Mouse (Mus musculus): ENCODE measurements at regions not wholly inside any gene's neighbourhood (a gene's known extent, or its start where the extent isn't known, plus 50 kb on each side); places are given as distances from the start of the nearest gene placed in this dataset.
A peak's percentile ranks its signal among the peaks of the same experiment; 100 is the strongest.

- no peak overlapping the region for H3K4me3 ChIP-seq
- 77% methylated on average over 4 of the region's 4 CpGs for WGBS
- no peak for ATAC-seq (replicated peaks)
- peaks cover 9% of the 10 kb centered on the region for H3K4me1 ChIP-seq
- H3K27ac ChIP-seq = no peak overlapping the region
- H3K9ac ChIP-seq = no peak overlapping the region
- no peaks in the 10 kb centered on the region for H3K36me3 ChIP-seq (replicated peaks)
- H3K9me3 ChIP-seq = no peaks in the 10 kb centered on the region
- no peak overlapping the region for H3K4me2 ChIP-seq
- no peaks in the 10 kb centered on the region for H3K27me3 ChIP-seq (replicated peaks)
Measured at GRCm38 (mm10) chr9:50433525-50433924, 60.8 kb upstream of the Plet1 start.

- Histone ChIP-seq H3K27ac (no peak overlapping the region), H3K36me3 (replicated peaks) (no peaks in the 10 kb centered on the region), H3K9ac (no peak overlapping the region), H3K4me3 (no peak overlapping the region), H3K4me2 (no peak overlapping the region), H3K4me1 (peaks cover 9% of the 10 kb centered on the region), H3K9me3 (no peaks in the 10 kb centered on the region), H3K27me3 (replicated peaks) (no peaks in the 10 kb centered on the region)
- ATAC-seq (replicated peaks) = no peak
- WGBS = 63% methylated on average over 4 of the region's 4 CpGs
Measured at GRCm38 (mm10) chr9:50433978-50434377, 60.3 kb upstream of the Plet1 start.

- Histone ChIP-seq H3K27me3 (replicated peaks) (no peaks in the 10 kb centered on the region), H3K9me3 (no peaks in the 10 kb centered on the region), H3K9ac (peak overlapping the region; percentile 48; the same call in 1 of the 2 replicates), H3K4me1 (peaks cover 16% of the 10 kb centered on the region), H3K4me3 (peak overlapping the region; percentile 37), H3K36me3 (replicated peaks) (no peaks in the 10 kb centered on the region), H3K4me2 (peak overlapping the region; percentile 83), H3K27ac (no peak overlapping the region)
- ATAC-seq (replicated peaks) = peak; percentile 91
- 15% methylated on average over 17 of the region's 17 CpGs for WGBS
Measured at GRCm38 (mm10) chr9:50437830-50438722, 56.2 kb upstream of the Plet1 start.

- Histone ChIP-seq H3K36me3 (replicated peaks) (no peaks in the 10 kb centered on the region), H3K9ac (no peak overlapping the region), H3K27ac (no peak overlapping the region), H3K4me2 (no peak overlapping the region), H3K4me3 (no peak overlapping the region), H3K27me3 (replicated peaks) (no peaks in the 10 kb centered on the region), H3K4me1 (peaks cover 16% of the 10 kb centered on the region), H3K9me3 (no peaks in the 10 kb centered on the region)
- WGBS = 61% methylated on average over 7 of the region's 7 CpGs
- no peak for ATAC-seq (replicated peaks)
Measured at GRCm38 (mm10) chr9:50438738-50439137, 55.6 kb upstream of the Plet1 start.

- H3K27ac ChIP-seq = no peak overlapping the region
- no peak for ATAC-seq (replicated peaks)
- no peaks in the 10 kb centered on the region for H3K9me3 ChIP-seq
- no peak overlapping the region for H3K4me2 ChIP-seq
- peaks cover 16% of the 10 kb centered on the region for H3K4me1 ChIP-seq
- H3K27me3 ChIP-seq (replicated peaks) = no peaks in the 10 kb centered on the region
- H3K9ac ChIP-seq = no peak overlapping the region
- no peak overlapping the region for H3K4me3 ChIP-seq
- 77% methylated on average over 3 of the region's 3 CpGs for WGBS
- H3K36me3 ChIP-seq (replicated peaks) = no peaks in the 10 kb centered on the region
Measured at GRCm38 (mm10) chr9:50440222-50440621, 54.1 kb upstream of the Plet1 start.

GRCm38 (mm10) chr9:50440689-50441088, 53.6 kb upstream of the Plet1 start:
- Histone ChIP-seq H3K9me3 (no peaks in the 10 kb centered on the region), H3K27me3 (replicated peaks) (no peaks in the 10 kb centered on the region), H3K36me3 (replicated peaks) (no peaks in the 10 kb centered on the region), H3K27ac (no peak overlapping the region), H3K9ac (no peak overlapping the region), H3K4me1 (peaks cover 16% of the 10 kb centered on the region), H3K4me3 (no peak overlapping the region), H3K4me2 (no peak overlapping the region)
- 48% methylated on average over 2 of the region's 2 CpGs for WGBS
- peak; percentile 75 for ATAC-seq (replicated peaks)

GRCm38 (mm10) chr9:50443708-50444463, 50.4 kb upstream of the Plet1 start:
- H3K9me3 ChIP-seq = no peaks in the 10 kb centered on the region
- WGBS = 60% methylated on average over 23 of the region's 23 CpGs
- no peak overlapping the region for H3K4me2 ChIP-seq
- no peak overlapping the region for H3K4me3 ChIP-seq
- peaks cover 7% of the 10 kb centered on the region; the same call in 1 of the 2 replicates for H3K4me1 ChIP-seq
- no peak for ATAC-seq (replicated peaks)
- no peak overlapping the region for H3K9ac ChIP-seq
- no peaks in the 10 kb centered on the region for H3K36me3 ChIP-seq (replicated peaks)
- no peaks in the 10 kb centered on the region for H3K27me3 ChIP-seq (replicated peaks)
- H3K27ac ChIP-seq = 0 out of 2 replicates have a peak overlapping the region, but pooled peaks have one; percentile 9

Data from midbrain, embryonic 15.5 days (tissue).